Mouse (Mus musculus) ES-Bruce4 (cell line): ENCODE measurements around the gene Ovol3.

Source experiments
- CTCF ChIP-seq: IDR thresholded peaks from one replicate; pipeline ENCODE4 v1.8.1; 2011; ENCODE audit warnings: low read depth, low read length
- POLR2A ChIP-seq: IDR thresholded peaks from one replicate; pipeline ENCODE4 v1.8.1; 2011; ENCODE audit warnings: low read length; ENCODE audit not compliant: insufficient read depth

GRCm38 (mm10) chr7:30231328-30231668 lies 4.2 kb downstream of the Ovol3 start:
- TF ChIP-seq CTCF (no peak), POLR2A (no peak)
